Mouse (Mus musculus) CH12.LX (cell line): ENCODE measurements at regions not wholly inside any gene's neighbourhood (a gene's known extent, or its start where the extent isn't known, plus 50 kb on each side); places are given as distances from the start of the nearest gene placed in this dataset.

Experiments used
- DNase-seq: peaks from one replicate; pipeline ENCODE4 v3.0.0-alpha.2; 2013; ENCODE audit errors: extremely low read depth
- H3K27ac ChIP-seq: 2 replicates; pipeline ENCODE4 v1.5.1; 2012; ENCODE audit warnings: low read depth, mild to moderate bottlenecking, control low read depth, moderate library complexity; ENCODE audit not compliant: insufficient read depth
- H3K27me3 ChIP-seq: replicated peaks from 2 replicates; pipeline ENCODE3; 2012; ENCODE audit warnings: inconsistent platforms
- H3K36me3 ChIP-seq, 2 experiments: replicated peaks in 1 of 2; 2 replicates each; pipeline versions ENCODE3 to v1.6.1; 2012; ENCODE audit warnings: inconsistent platforms in 1 of 2, low read length in 1 of 2, mild to moderate bottlenecking in 1 of 2, mixed read lengths in 1 of 2, moderate library complexity in 1 of 2; ENCODE audit not compliant: control insufficient read depth in 1 of 2, insufficient read depth in 1 of 2
- H3K4me1 ChIP-seq, 2 experiments: 2 replicates each; pipeline ENCODE4 v1.6.1; 2012; ENCODE audit warnings: inconsistent platforms in 1 of 2, moderate library complexity in 1 of 2; ENCODE audit not compliant: insufficient read depth in 2 of 2, control insufficient read depth in 1 of 2
- H3K4me2 ChIP-seq: 2 replicates; pipeline ENCODE4 v1.6.1; 2012; ENCODE audit warnings: low read depth, mild to moderate bottlenecking, control low read depth; ENCODE audit not compliant: poor library complexity, insufficient read depth, severe bottlenecking
- H3K4me3 ChIP-seq, 3 experiments: fragments of 150-350 bp in 1 of 3; sonication (generic) in 1 of 3; replicated peaks in 1 of 3; 2 replicates each; pipeline versions ENCODE3 to v1.5.1; 2011 to 2012; ENCODE audit warnings: low read depth in 2 of 3, low read length in 2 of 3, mild to moderate bottlenecking in 2 of 3, moderate library complexity in 2 of 3, control low read depth in 1 of 3, improper control_type of control experiment in 1 of 3, inconsistent platforms in 1 of 3, mixed read lengths in 1 of 3; ENCODE audit not compliant: poor library complexity in 1 of 3
- H3K79me2 ChIP-seq: replicated peaks from 2 replicates; pipeline ENCODE4 v1.6.1; 2012; ENCODE audit warnings: mild to moderate bottlenecking, moderate library complexity; ENCODE audit not compliant: control insufficient read depth, poor library complexity, insufficient read depth, severe bottlenecking; ENCODE audit errors: extremely low read depth
- H3K9ac ChIP-seq: 2 replicates; pipeline ENCODE4 v1.6.1; 2012; ENCODE audit warnings: low read depth, mild to moderate bottlenecking, control low read depth, moderate library complexity; ENCODE audit not compliant: insufficient read depth
- H3K9me3 ChIP-seq: replicated peaks from 2 replicates; pipeline ENCODE3; 2012; ENCODE audit warnings: low read length, inconsistent platforms, mixed read lengths
- BHLHE40 ChIP-seq: IDR thresholded peaks from 2 replicates; pipeline ENCODE4 v1.6.1; 2011; ENCODE audit warnings: mild to moderate bottlenecking, low read depth, low read length, improper control_type of control experiment
- E2F4 ChIP-seq: IDR thresholded peaks from 2 replicates; pipeline ENCODE4 v1.6.1; 2011; ENCODE audit warnings: low read depth, low read length, improper control_type of control experiment; ENCODE audit not compliant: insufficient replicate concordance
- ELF1 ChIP-seq: IDR thresholded peaks from 2 replicates; pipeline ENCODE4 v1.6.1; 2014; ENCODE audit warnings: low read depth, mild to moderate bottlenecking, inconsistent platforms, low read length, improper control_type of control experiment
- EP300 ChIP-seq: IDR thresholded peaks from 2 replicates; pipeline ENCODE4 v1.6.1; 2011; ENCODE audit warnings: low read length, improper control_type of control experiment
- ETS1 ChIP-seq: conservative IDR thresholded peaks from 2 replicates; pipeline ENCODE4 v1.6.1; 2012; ENCODE audit warnings: low read depth, mild to moderate bottlenecking, inconsistent platforms, low read length, improper control_type of control experiment, moderate library complexity
- GABPA ChIP-seq: IDR thresholded peaks from 2 replicates; pipeline ENCODE4 v1.6.1; 2012; ENCODE audit warnings: low read depth, low read length, improper control_type of control experiment, inconsistent platforms; ENCODE audit not compliant: insufficient replicate concordance
- HCFC1 ChIP-seq: IDR thresholded peaks from 2 replicates; pipeline ENCODE4 v1.6.1; 2012; ENCODE audit warnings: low read depth, mild to moderate bottlenecking, inconsistent platforms, low read length, improper control_type of control experiment
- IRF4 ChIP-seq: IDR thresholded peaks from 2 replicates; pipeline ENCODE4 v1.6.1; 2014; ENCODE audit warnings: low read depth, mild to moderate bottlenecking, inconsistent platforms, low read length, improper control_type of control experiment
- JUN ChIP-seq: IDR thresholded peaks from 2 replicates; pipeline ENCODE4 v1.6.1; 2011; ENCODE audit warnings: low read depth, mild to moderate bottlenecking, low read length, improper control_type of control experiment, moderate library complexity; ENCODE audit not compliant: insufficient read depth
- JUND ChIP-seq: conservative IDR thresholded peaks from 2 replicates; pipeline ENCODE4 v1.6.1; 2011; ENCODE audit warnings: low read depth, low read length, improper control_type of control experiment
- KAT2A ChIP-seq: IDR thresholded peaks from 2 replicates; pipeline ENCODE4 v1.6.1; 2012; ENCODE audit warnings: low read length, improper control_type of control experiment, inconsistent platforms; ENCODE audit not compliant: insufficient replicate concordance
- MAFK ChIP-seq: IDR thresholded peaks from 2 replicates; pipeline ENCODE4 v1.6.1; 2011; ENCODE audit warnings: low read length, improper control_type of control experiment; ENCODE audit not compliant: insufficient replicate concordance
- MAZ ChIP-seq: IDR thresholded peaks from 2 replicates; pipeline ENCODE4 v1.6.1; 2012; ENCODE audit warnings: low read depth, mild to moderate bottlenecking, inconsistent platforms, low read length, improper control_type of control experiment, moderate library complexity
- MEF2A ChIP-seq: IDR thresholded peaks from 2 replicates; pipeline ENCODE4 v1.6.1; 2014; ENCODE audit warnings: low read depth, mild to moderate bottlenecking, inconsistent platforms, low read length, improper control_type of control experiment, borderline replicate concordance
- NELFE ChIP-seq: IDR thresholded peaks from 2 replicates; pipeline ENCODE4 v1.6.1; 2011; ENCODE audit warnings: low read depth, low read length, improper control_type of control experiment
- POLR2A ChIP-seq: IDR thresholded peaks from 2 replicates; pipeline ENCODE4 v1.6.1; 2011; ENCODE audit warnings: low read depth, mild to moderate bottlenecking, improper control_type of control experiment, low read length
- POLR2AphosphoS2 ChIP-seq: IDR thresholded peaks from 2 replicates; pipeline ENCODE4 v1.6.1; 2011; ENCODE audit warnings: low read depth, low read length, improper control_type of control experiment
- RAD21 ChIP-seq: IDR thresholded peaks from 2 replicates; pipeline ENCODE4 v1.6.1; 2011; ENCODE audit warnings: low read depth, mild to moderate bottlenecking, low read length, improper control_type of control experiment, moderate library complexity
- RCOR1 ChIP-seq: conservative IDR thresholded peaks from 2 replicates; pipeline ENCODE4 v1.6.1; 2012; ENCODE audit warnings: low read depth, mild to moderate bottlenecking, inconsistent platforms, low read length, improper control_type of control experiment
- SIN3A ChIP-seq: IDR thresholded peaks from 2 replicates; pipeline ENCODE4 v1.6.1; 2012; ENCODE audit warnings: low read length, improper control_type of control experiment, inconsistent platforms
- TCF12 ChIP-seq: IDR thresholded peaks from 2 replicates; pipeline ENCODE4 v1.6.1; 2014; ENCODE audit warnings: low read depth, mild to moderate bottlenecking, inconsistent platforms, low read length, improper control_type of control experiment
- ZKSCAN1 ChIP-seq: IDR thresholded peaks from 2 replicates; pipeline ENCODE4 v1.6.1; 2012; ENCODE audit warnings: low read depth, inconsistent platforms, low read length, improper control_type of control experiment, borderline replicate concordance
- ZMIZ1 ChIP-seq: IDR thresholded peaks from 2 replicates; pipeline ENCODE4 v1.6.1; 2012; ENCODE audit warnings: low read depth, mild to moderate bottlenecking, inconsistent platforms, low read length, improper control_type of control experiment
- ZNF384 ChIP-seq: IDR thresholded peaks from 2 replicates; pipeline ENCODE4 v1.6.1; 2012; ENCODE audit warnings: low read depth, low read length, improper control_type of control experiment, inconsistent platforms
- dilution Hi-C: fragments of 300-500 bp; cut with MboI; formaldehyde crosslinking; loops from 2 replicates; pipeline ENCODE4 v1.14.3; 2020; ENCODE audit warnings: low sequenced_read_pairs; ENCODE audit not compliant: extremely low pct_unique_long_range_greater_than_20kb, extremely low pct_ligation_motif_present
- in situ Hi-C: fragments of 300-500 bp; cut with MboI; formaldehyde crosslinking; loops from 3 replicates; pipeline ENCODE4 v1.14.3; 2019; ENCODE audit warnings: low sequenced_read_pairs, low pct_ligation_motif_present, low pct_unique_long_range_greater_than_20kb, mixed read lengths

DNA sequence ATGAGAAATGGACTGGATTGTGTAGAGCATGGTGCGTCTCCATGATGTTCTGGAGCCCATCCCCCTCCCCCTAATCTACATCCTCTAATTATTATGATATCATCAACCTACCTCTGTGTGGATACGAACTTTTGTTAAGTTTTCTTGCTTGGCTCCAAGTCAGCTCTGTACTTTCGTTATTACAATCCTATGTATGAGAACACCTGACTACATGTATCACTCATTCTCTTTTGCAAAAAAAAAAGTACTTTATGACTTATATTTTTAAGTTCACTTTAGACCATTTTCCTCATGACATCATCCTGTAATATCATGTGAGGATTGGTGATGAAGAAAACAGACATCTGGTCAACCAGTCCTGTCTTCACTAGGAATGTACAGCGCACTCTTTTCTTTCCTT, 175.7 kb upstream of the Sulf2 start:
- H3K4me1 ChIP-seq = peaks cover 12 to 28% of the 10 kb centered on the region in 2 experiments
- dilution Hi-C loops = no loop called here
- TF ChIP-seq EP300 (peak; percentile 86), NELFE (no peak), GABPA (no peak), ETS1 (peak; percentile 48; the same call in 1 of the 2 replicates), ZMIZ1 (no peak), ZKSCAN1 (no peak), JUND (peak; percentile 85), JUN (peak; percentile 85), KAT2A (no peak), IRF4 (peak; percentile 86), BHLHE40 (peak; percentile 67), TCF12 (peak; percentile 44; the same call in 1 of the 2 replicates), RCOR1 (peak; percentile 49; the same call in 1 of the 2 replicates), ZNF384 (peak; percentile 84), SIN3A (no peak), POLR2A (no peak), ELF1 (no peak)
- TF ChIP-seq, all 38 proteins: peak for 9
- peak; percentile 10 for DNase-seq
- H3K27ac ChIP-seq = no peak overlapping the region
- H3K36me3 ChIP-seq = no peaks in the 10 kb centered on the region
- peaks cover 4% of the 10 kb centered on the region for H3K27me3 ChIP-seq
- H3K9ac ChIP-seq = no peak overlapping the region
- no peak overlapping the region for H3K4me3 ChIP-seq
- in situ Hi-C loops = loop anchor here (25.0 kb wide), 1 partner anchor 231 kb away; no protein-coding TSS in a partner anchor
- no peak overlapping the region for H3K4me2 ChIP-seq
- H3K9me3 ChIP-seq = no peaks in the 10 kb centered on the region
- H3K79me2 ChIP-seq = no peaks in the 10 kb centered on the region

DNA sequence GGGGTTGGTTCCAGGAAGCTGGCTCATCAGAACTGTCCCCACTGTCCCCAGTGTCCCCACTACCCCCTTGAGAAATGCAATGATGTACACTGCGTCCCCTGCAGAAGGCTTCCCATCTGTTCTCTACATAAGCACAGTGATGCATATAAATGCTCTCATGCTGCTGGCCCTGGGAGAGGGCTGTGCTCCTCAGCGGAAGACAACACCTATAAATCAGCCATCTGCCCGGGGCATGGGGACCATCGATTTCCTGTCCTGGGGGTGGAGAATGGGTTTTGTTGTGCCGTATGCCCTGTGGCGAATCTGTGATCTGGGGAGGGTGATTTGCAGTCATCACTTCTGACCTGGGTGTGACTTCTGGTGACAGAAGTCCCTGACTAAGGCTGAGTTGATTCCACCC, 174.9 kb upstream of the Sulf2 start:
- Histone ChIP-seq H3K36me3 (no peaks in the 10 kb centered on the region), H3K4me2 (no peak overlapping the region), H3K27me3 (peaks cover 4% of the 10 kb centered on the region), H3K4me3 (no peak overlapping the region), H3K9ac (no peak overlapping the region), H3K4me1 (peaks cover 12 to 28% of the 10 kb centered on the region in 2 experiments), H3K9me3 (no peaks in the 10 kb centered on the region), H3K79me2 (no peaks in the 10 kb centered on the region), H3K27ac (no peak overlapping the region)
- TF ChIP-seq E2F4 = no peak
- TF ChIP-seq RAD21 = no peak
- TF ChIP-seq ZMIZ1 = no peak
- TF ChIP-seq MEF2A = no peak
- no peak for TF ChIP-seq MAZ
- TF ChIP-seq ETS1 = no peak
- no peak for TF ChIP-seq HCFC1
- no peak for TF ChIP-seq NELFE
- no peak for TF ChIP-seq POLR2AphosphoS2
- TF ChIP-seq GABPA = no peak
- no peak for TF ChIP-seq MAFK
- in situ Hi-C loops = loop anchor here (25.0 kb wide), 1 partner anchor 232 kb away; no protein-coding TSS in a partner anchor
- no peak for DNase-seq
- dilution Hi-C loops = no loop called here
